Mouse (Mus musculus): ENCODE data around the gene Slc15a2. TPM values are rescaled to one million over a fixed set of nuclear protein-coding genes. Genes with fewer than 3 reads are reported as not detected.

Slc15a2 gene
- total RNA-seq (2022) = 10 to 100 TPM; 28.4 to 42.2 (median 32.1) TPM

GRCm38 (mm10) chr16:36784594-36785313 is at the start of gene Slc15a2:
Gene Slc15a2, minus strand, starts transcription at chr16:36784962.
- DNase-seq (ENCODE audit: low spot score in 2 of 2) = peak in 1 of 2 experiments; percentile 33

GRCm38 (mm10) chr16:36828820-36829219 is 44.1 kb upstream of the Slc15a2 start:
- DNase-seq (ENCODE audit: low spot score in 2 of 2) = peak in 1 of 2 experiments; percentile 14

GRCm38 (mm10) chr16:36828054-36828786 is 43.5 kb upstream of the Slc15a2 start, which contains the start of gene Iqcb1:
Gene Iqcb1, plus strand, starts transcription at chr16:36828385.
- DNase-seq (ENCODE audit: low spot score in 2 of 2) = peak; percentile 64 to 75

GRCm38 (mm10) chr16:36827611-36828053 is 42.9 kb upstream of the Slc15a2 start:
- DNase-seq (ENCODE audit: low spot score in 2 of 2) = no peak

GRCm38 (mm10) chr16:36821474-36821873 is 36.7 kb upstream of the Slc15a2 start:
- no peak for DNase-seq (ENCODE audit: low spot score in 2 of 2)

GRCm38 (mm10) chr16:36820747-36821146 is 36.0 kb upstream of the Slc15a2 start:
- no peak for DNase-seq (ENCODE audit: low spot score in 2 of 2)

- DNase-seq (ENCODE audit: low spot score in 2 of 2) = no peak
Observed at GRCm38 (mm10) chr16:36820016-36820415, 35.3 kb upstream of the Slc15a2 start.

GRCm38 (mm10) chr16:36817321-36817926 is 32.7 kb upstream of the Slc15a2 start:
- DNase-seq (ENCODE audit: low spot score in 2 of 2) = peak; percentile 30 to 80

- no peak for DNase-seq (ENCODE audit: low spot score in 2 of 2)
Observed at GRCm38 (mm10) chr16:36816916-36817315, 32.2 kb upstream of the Slc15a2 start.

GRCm38 (mm10) chr16:36813680-36814079 is 28.9 kb upstream of the Slc15a2 start:
- DNase-seq (ENCODE audit: low spot score in 2 of 2) = no peak

- DNase-seq (ENCODE audit: low spot score in 2 of 2) = no peak
Observed at GRCm38 (mm10) chr16:36808616-36809015, 23.9 kb upstream of the Slc15a2 start.

GRCm38 (mm10) chr16:36802361-36802760 is 17.6 kb upstream of the Slc15a2 start:
- no peak for DNase-seq (ENCODE audit: low spot score in 2 of 2)

- no peak for DNase-seq (ENCODE audit: low spot score in 2 of 2)
Observed at GRCm38 (mm10) chr16:36798334-36798733, 13.6 kb upstream of the Slc15a2 start.

GRCm38 (mm10) chr16:36794976-36795375 is 10.2 kb upstream of the Slc15a2 start:
- DNase-seq (ENCODE audit: low spot score in 2 of 2) = no peak

GRCm38 (mm10) chr16:36790166-36790565 is 5.4 kb upstream of the Slc15a2 start:
- DNase-seq (ENCODE audit: low spot score in 2 of 2) = no peak

GRCm38 (mm10) chr16:36786466-36786865 is 1.7 kb upstream of the Slc15a2 start:
- no peak for DNase-seq (ENCODE audit: low spot score in 2 of 2)

- no peak for DNase-seq (ENCODE audit: low spot score in 2 of 2)
Observed at GRCm38 (mm10) chr16:36784146-36784545, 616 bp downstream of the Slc15a2 start.

GRCm38 (mm10) chr16:36775658-36776057 is 9.1 kb downstream of the Slc15a2 start:
- no peak for DNase-seq (ENCODE audit: low spot score in 2 of 2)

- no peak for DNase-seq (ENCODE audit: low spot score in 2 of 2)
Observed at GRCm38 (mm10) chr16:36772996-36773395, 11.8 kb downstream of the Slc15a2 start.

- DNase-seq (ENCODE audit: low spot score in 2 of 2) = no peak
Observed at GRCm38 (mm10) chr16:36771703-36772102, 13.1 kb downstream of the Slc15a2 start.

GRCm38 (mm10) chr16:36771244-36771643 is 13.5 kb downstream of the Slc15a2 start:
- DNase-seq (ENCODE audit: low spot score in 2 of 2) = no peak

- peak in 1 of 2 experiments; percentile 42 for DNase-seq (ENCODE audit: low spot score in 2 of 2)
Observed at GRCm38 (mm10) chr16:36770830-36771229, 13.9 kb downstream of the Slc15a2 start.
